Mouse (Mus musculus) midbrain, embryonic 12.5 days (tissue): ENCODE data around the gene Map3k3. TPM values are rescaled to one million over a fixed set of nuclear protein-coding genes. Genes with fewer than 3 reads are reported as not detected.

Experiments used
- ATAC-seq: fragments of 200-750 bp; cut with Nextera tagmentation; 2 replicates; pipeline ENCODE4 v1.8.0; 2017; ENCODE audit warnings: low read depth, moderate TSS enrichment, moderate library complexity; ENCODE audit not compliant: low FRiP score
- H3K27ac ChIP-seq: fragments of 300-500 bp; sonication (generic); replicated peaks from 2 replicates; pipeline ENCODE4 v1.5.1; 2016; ENCODE audit warnings: mild to moderate bottlenecking
- H3K27me3 ChIP-seq: fragments of 300-500 bp; sonication (generic); 2 replicates; pipeline ENCODE4 v1.6.1; 2016; ENCODE audit warnings: mild to moderate bottlenecking
- H3K36me3 ChIP-seq: fragments of 300-500 bp; sonication (generic); 2 replicates; pipeline ENCODE4 v1.6.1; 2016
- H3K4me1 ChIP-seq: fragments of 300-500 bp; sonication (generic); 2 replicates; pipeline ENCODE4 v1.6.1; 2016
- H3K4me2 ChIP-seq: fragments of 300-500 bp; sonication (generic); replicated peaks from 2 replicates; pipeline ENCODE4 v1.6.1; 2016; ENCODE audit warnings: mild to moderate bottlenecking, moderate library complexity
- H3K4me3 ChIP-seq: fragments of 300-500 bp; sonication (generic); 2 replicates; pipeline ENCODE4 v1.5.1; 2016; ENCODE audit warnings: mild to moderate bottlenecking
- H3K9ac ChIP-seq: fragments of 300-500 bp; sonication (generic); replicated peaks from 2 replicates; pipeline ENCODE4 v1.6.1; 2016; ENCODE audit warnings: mild to moderate bottlenecking, moderate library complexity
- H3K9me3 ChIP-seq: fragments of 300-500 bp; sonication (generic); 2 replicates; pipeline ENCODE4 v1.6.1; 2016; ENCODE audit warnings: mild to moderate bottlenecking
- WGBS: fragments of 180-500 bp; shearing (Covaris S2); methylation state at CpG from one replicate; pipeline ENCODE4 v1.1.7; 2016; 5-methylcytosine and 5-hydroxymethylcytosine counted together
- polyA plus RNA-seq: library from polyadenylated mRNA; unstranded; fragments of >200 nt; fragmentation: Nextera tagmentation; extraction: Ambion mirVana; gene quantifications from 2 replicates; pipeline ENCODE4 v1.2.1, GENCODE M21; 2016

The Map3k3 gene
- polyA plus RNA-seq, 1 experiment from 2014 or later, result 25.4 TPM

GRCm38 (mm10) chr11:106200756-106201155, 116.3 kb downstream of the Map3k3 start:
- no peak overlapping the region for H3K9ac ChIP-seq
- no peaks in the 10 kb centered on the region for H3K4me1 ChIP-seq
- H3K9me3 ChIP-seq, result no peaks in the 10 kb centered on the region
- no peaks in the 10 kb centered on the region for H3K27me3 ChIP-seq
- peaks cover 78% of the 10 kb centered on the region for H3K36me3 ChIP-seq
- ATAC-seq, result no peak
- H3K27ac ChIP-seq, result no peak overlapping the region
- WGBS, result 87% methylated on average over 6 of the region's 6 CpGs
- no peak overlapping the region for H3K4me3 ChIP-seq
- no peak overlapping the region for H3K4me2 ChIP-seq

- no peaks in the 10 kb centered on the region for H3K27me3 ChIP-seq
- no peak overlapping the region for H3K4me2 ChIP-seq
- no peaks in the 10 kb centered on the region for H3K9me3 ChIP-seq
- no peak overlapping the region for H3K9ac ChIP-seq
- 93% methylated on average over 19 of the region's 19 CpGs for WGBS
- no peak overlapping the region for H3K4me3 ChIP-seq
- H3K27ac ChIP-seq, result no peak overlapping the region
- no peak for ATAC-seq
- H3K36me3 ChIP-seq, result peaks cover 76% of the 10 kb centered on the region
- H3K4me1 ChIP-seq, result no peaks in the 10 kb centered on the region
These were observed 117.1 kb downstream of the Map3k3 start for GRCm38 (mm10) chr11:106201337-106202122.

GRCm38 (mm10) chr11:106202123-106202465, 117.7 kb downstream of the Map3k3 start, which contains the start of gene Strada:
TSS of gene Strada (minus strand) at chr11:106202168.
- ATAC-seq, result no peak
- 85% methylated on average over 5 of the region's 5 CpGs for WGBS
- no peaks in the 10 kb centered on the region for H3K9me3 ChIP-seq

More at GRCm38 (mm10) chr11:106202123-106202465, 117.7 kb downstream of the Map3k3 start, which contains the start of gene Strada:
- Histone ChIP-seq H3K36me3 (peaks cover 76% of the 10 kb centered on the region), H3K27ac (no peak within 1 kb of the TSS), H3K4me1 (no peaks in the 10 kb centered on the region), H3K4me3 (no peak within 1 kb of the TSS), H3K4me2 (no peak within 1 kb of the TSS), H3K27me3 (no peaks in the 10 kb centered on the region), H3K9ac (no peak within 1 kb of the TSS)

Other genes starting within 250 kb of the Map3k3 start
- 13.2 and 16.3 TPM in 2 replicates for gene Cyb561, start 131.3 kb upstream of the Map3k3 start, polyA plus RNA-seq
- gene Ace, start 116.7 kb upstream of the Map3k3 start, polyA plus RNA-seq, result 1.2 and 1.4 TPM in 2 replicates
- not detected in 2 replicates for gene Ace3, start 89.9 kb upstream of the Map3k3 start, polyA plus RNA-seq
- gene Kcnh6, start 76.5 kb upstream of the Map3k3 start, polyA plus RNA-seq, result 0.50 and 0.56 TPM in 2 replicates
- 122 and 126 TPM in 2 replicates for gene Dcaf7, start 47.7 kb upstream of the Map3k3 start, polyA plus RNA-seq
- gene Taco1, start 18.6 kb upstream of the Map3k3 start, polyA plus RNA-seq, result 9.8 and 10.4 TPM in 2 replicates
- 0.78 TPM in 1 of 2 replicates, not detected in the other for gene Gm10840, start 76.2 kb downstream of the Map3k3 start, polyA plus RNA-seq
- 278 and 309 TPM in 2 replicates for gene Limd2, start 76.2 kb downstream of the Map3k3 start, polyA plus RNA-seq
- gene Strada, start 117.6 kb downstream of the Map3k3 start, polyA plus RNA-seq, result 33.6 and 40.9 TPM in 2 replicates
- 79.2 and 85.9 TPM in 2 replicates for gene Ccdc47, start 131.7 kb downstream of the Map3k3 start, polyA plus RNA-seq
- 113 and 120 TPM in 2 replicates for gene Ddx42, start 132.3 kb downstream of the Map3k3 start, polyA plus RNA-seq
- gene Ftsj3, start 171.5 kb downstream of the Map3k3 start, polyA plus RNA-seq, result 56.5 and 58.0 TPM in 2 replicates
- 321 and 324 TPM in 2 replicates for gene Psmc5, start 171.5 kb downstream of the Map3k3 start, polyA plus RNA-seq
- gene Smarcd2, start 188.4 kb downstream of the Map3k3 start, polyA plus RNA-seq, result 23.9 and 24.1 TPM in 2 replicates
- gene Tcam1, start 192.1 kb downstream of the Map3k3 start, polyA plus RNA-seq, result 0.17 and 0.24 TPM in 2 replicates
- not detected in 2 replicates for gene Gh, start 217.3 kb downstream of the Map3k3 start, polyA plus RNA-seq
- 0.76 and 1.0 TPM in 2 replicates for gene Cd79b, start 230.1 kb downstream of the Map3k3 start, polyA plus RNA-seq